Mouse (Mus musculus): ENCODE data around the gene Jazf1.
A peak's percentile ranks its signal among the peaks of the same experiment; 100 is the strongest.

Gene Jazf1

GRCm38 (mm10) chr6:52797252-52797800 is 271.1 kb downstream of the Jazf1 start:
- DNase-seq (ENCODE audit: low spot score), result no peak

- DNase-seq (ENCODE audit: low spot score), result no peak
Measured at GRCm38 (mm10) chr6:52796691-52797090, 271.7 kb downstream of the Jazf1 start.

- no peak for DNase-seq (ENCODE audit: low spot score)
Measured at GRCm38 (mm10) chr6:52796035-52796598, 272.3 kb downstream of the Jazf1 start.

- no peak for DNase-seq (ENCODE audit: low spot score)
Measured at GRCm38 (mm10) chr6:52795029-52795841, 273.2 kb downstream of the Jazf1 start.

- no peak for DNase-seq (ENCODE audit: low spot score)
Measured at GRCm38 (mm10) chr6:52792455-52792854, 276.0 kb downstream of the Jazf1 start.

- no peak for DNase-seq (ENCODE audit: low spot score)
Measured at GRCm38 (mm10) chr6:52790781-52791180, 277.6 kb downstream of the Jazf1 start.

GRCm38 (mm10) chr6:52790316-52790715 is 278.1 kb downstream of the Jazf1 start:
- DNase-seq (ENCODE audit: low spot score), result no peak

- DNase-seq (ENCODE audit: low spot score), result no peak
Measured at GRCm38 (mm10) chr6:52779546-52779945, 288.9 kb downstream of the Jazf1 start.

GRCm38 (mm10) chr6:52778523-52778922 is 289.9 kb downstream of the Jazf1 start:
- no peak for DNase-seq (ENCODE audit: low spot score)

GRCm38 (mm10) chr6:52777034-52777433 is 291.4 kb downstream of the Jazf1 start:
- DNase-seq (ENCODE audit: low spot score), result no peak

- no peak for DNase-seq (ENCODE audit: low spot score)
Measured at GRCm38 (mm10) chr6:52775956-52776355, 292.5 kb downstream of the Jazf1 start.

GRCm38 (mm10) chr6:52775350-52775749 is 293.1 kb downstream of the Jazf1 start:
- DNase-seq (ENCODE audit: low spot score), result no peak

- no peak for DNase-seq (ENCODE audit: low spot score)
Measured at GRCm38 (mm10) chr6:52773132-52773531, 295.3 kb downstream of the Jazf1 start.

- DNase-seq (ENCODE audit: low spot score), result no peak
Measured at GRCm38 (mm10) chr6:52770789-52771188, 297.6 kb downstream of the Jazf1 start.

- DNase-seq (ENCODE audit: low spot score), result peak; percentile 63
Measured at GRCm38 (mm10) chr6:52765206-52765605, 303.2 kb downstream of the Jazf1 start.

- DNase-seq (ENCODE audit: low spot score), result no peak
Measured at GRCm38 (mm10) chr6:52752832-52753231, 315.6 kb downstream of the Jazf1 start.

GRCm38 (mm10) chr6:52734630-52735029 is 333.8 kb downstream of the Jazf1 start:
- DNase-seq (ENCODE audit: low spot score), result no peak

GRCm38 (mm10) chr6:52730338-52730737 is 338.1 kb downstream of the Jazf1 start:
- DNase-seq (ENCODE audit: low spot score), result no peak

GRCm38 (mm10) chr6:52724805-52725439 is 343.5 kb downstream of the Jazf1 start:
- peak; percentile 12 for DNase-seq (ENCODE audit: low spot score)
